Mouse (Mus musculus) heart, embryonic 10.5 days (tissue): ENCODE data around the gene Arhgef2. TPM values are rescaled to one million over a fixed set of nuclear protein-coding genes. Genes with fewer than 3 reads are reported as not detected.
"Not testable (repeated sequence)": the region's sequence is repeated elsewhere in the genome, so short reads cannot be mapped to it uniquely, and the experiment has no call there.

ENCODE experiments used
- DNase-seq: peaks from one replicate; pipeline ENCODE4 v3.0.0-alpha.2; 2017; ENCODE audit warnings: low spot score
- H3K27ac ChIP-seq: fragments of 300-500 bp; sonication (generic); 2 replicates; pipeline ENCODE4 v1.5.1; 2016; ENCODE audit warnings: mild to moderate bottlenecking
- H3K27me3 ChIP-seq: fragments of 300-500 bp; sonication (generic); 2 replicates; pipeline ENCODE4 v1.6.1; 2016; ENCODE audit warnings: mild to moderate bottlenecking; ENCODE audit not compliant: poor library complexity, insufficient read depth, severe bottlenecking
- H3K36me3 ChIP-seq: fragments of 300-500 bp; sonication (generic); 2 replicates; pipeline ENCODE4 v1.6.1; 2016; ENCODE audit warnings: mild to moderate bottlenecking, moderate library complexity
- H3K4me1 ChIP-seq: fragments of 300-500 bp; sonication (generic); 2 replicates; pipeline ENCODE4 v1.6.1; 2016; ENCODE audit warnings: mild to moderate bottlenecking
- H3K4me3 ChIP-seq: fragments of 300-500 bp; sonication (generic); 2 replicates; pipeline ENCODE4 v1.5.1; 2016; ENCODE audit warnings: mild to moderate bottlenecking, moderate library complexity
- H3K9me3 ChIP-seq: fragments of 300-500 bp; sonication (generic); 2 replicates; pipeline ENCODE4 v1.6.1; 2016; ENCODE audit warnings: mild to moderate bottlenecking, moderate library complexity
- WGBS: fragments of 180-500 bp; shearing (Covaris S2); methylation state at CpG from one replicate; pipeline ENCODE4 v1.1.7; 2016; 5-methylcytosine and 5-hydroxymethylcytosine counted together
- polyA plus RNA-seq: library from polyadenylated mRNA; unstranded; fragments of >200 nt; fragmentation: Nextera tagmentation; extraction: Ambion mirVana; gene quantifications from 2 replicates; pipeline ENCODE4 v1.2.1, GENCODE M21; 2016

Gene Arhgef2
- polyA plus RNA-seq, 1 experiment from 2014 or later, result 108 TPM

DNA sequence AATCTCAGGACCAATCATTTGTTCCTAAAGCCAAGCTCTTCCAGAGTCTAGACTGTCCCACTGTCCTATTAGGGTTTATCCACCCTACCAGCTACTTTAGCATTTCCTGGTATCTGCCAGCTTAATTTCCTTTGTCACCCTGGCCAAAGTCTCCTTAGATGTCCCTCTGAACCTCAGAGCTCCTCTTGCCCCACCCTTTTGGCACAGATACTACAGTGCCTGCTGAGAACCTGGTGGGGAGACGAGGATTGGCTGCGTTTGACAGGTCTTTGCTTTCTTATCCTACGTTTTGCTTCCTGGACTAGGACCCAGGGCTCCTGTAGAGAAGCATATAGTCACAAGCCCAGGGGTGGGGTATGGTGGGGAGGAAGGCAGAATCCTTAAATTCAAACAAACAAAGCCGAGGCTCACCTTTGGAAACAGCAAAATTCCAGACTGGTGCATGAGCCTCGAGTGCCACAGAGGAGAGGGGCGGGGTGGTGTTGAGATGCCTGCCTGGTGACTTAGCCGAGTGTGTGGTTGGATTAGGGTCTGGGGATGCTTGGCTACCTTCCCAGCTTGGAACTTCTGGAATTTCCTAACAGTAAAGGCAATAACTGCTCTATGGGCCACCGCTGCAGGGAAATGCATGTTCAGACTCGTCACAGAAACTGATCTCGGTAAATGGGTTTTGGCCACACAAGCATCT lies 11.7 kb upstream of the Arhgef2 start:
- 52% methylated on average over 10 of the region's 10 CpGs for WGBS
- Histone ChIP-seq H3K27me3 (no peaks in the 10 kb centered on the region), H3K27ac (no peak overlapping the region)

GRCm38 (mm10) chr3:88596547-88596946 lies 9.2 kb upstream of the Arhgef2 start:
- not testable (repeated sequence) for H3K9me3 ChIP-seq, H3K27me3 ChIP-seq, H3K36me3 ChIP-seq, H3K27ac ChIP-seq, H3K4me3 ChIP-seq, DNase-seq
- H3K4me1 ChIP-seq, result peaks cover 24% of the 10 kb centered on the region
- WGBS, result 79% methylated on average over 4 of the region's 4 CpGs

More for the DNA sequence above, 11.7 kb upstream of the Arhgef2 start:
- Histone ChIP-seq H3K9me3 (no peaks in the 10 kb centered on the region), H3K36me3 (peaks cover 4% of the 10 kb centered on the region; the same call in 1 of the 2 replicates), H3K4me3 (no peak overlapping the region), H3K4me1 (peaks cover 40% of the 10 kb centered on the region)
- DNase-seq, result no peak

DNA sequence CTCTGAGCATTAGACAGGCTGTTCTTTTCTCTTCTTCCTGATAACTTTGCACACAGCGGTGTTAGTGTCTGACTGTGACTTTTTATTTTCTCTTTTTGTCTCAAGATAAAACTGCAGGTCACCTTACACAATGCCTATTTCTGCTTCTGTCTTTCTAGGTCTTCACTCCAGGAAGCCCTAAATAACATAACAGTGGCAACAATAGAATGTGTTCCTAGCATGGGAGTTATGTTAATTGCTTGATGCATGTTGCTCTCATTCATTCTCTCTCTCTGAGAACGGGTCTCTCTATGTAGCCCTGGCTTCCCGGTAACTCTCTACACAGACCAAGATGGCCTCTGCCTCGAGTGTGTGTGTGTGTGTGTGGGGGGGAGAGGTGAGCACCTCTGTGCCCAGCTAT lies 3.3 kb upstream of the Arhgef2 start:
- H3K36me3 ChIP-seq, result no peaks in the 10 kb centered on the region
- DNase-seq, result no peak
- WGBS, result 80% methylated on average over 4 of the region's 4 CpGs
- H3K27ac ChIP-seq, result no peak overlapping the region
- no peaks in the 10 kb centered on the region for H3K9me3 ChIP-seq
- no peaks in the 10 kb centered on the region for H3K27me3 ChIP-seq
- no peak overlapping the region for H3K4me3 ChIP-seq
- peaks cover 25% of the 10 kb centered on the region for H3K4me1 ChIP-seq

GRCm38 (mm10) chr3:88603714-88604161 lies 2.0 kb upstream of the Arhgef2 start:
- 22% methylated on average over 6 of the region's 6 CpGs for WGBS
- no peaks in the 10 kb centered on the region for H3K36me3 ChIP-seq
- H3K4me1 ChIP-seq, result peaks cover 34% of the 10 kb centered on the region
- H3K27me3 ChIP-seq, result no peaks in the 10 kb centered on the region
- no peak overlapping the region for H3K4me3 ChIP-seq
- H3K9me3 ChIP-seq, result no peaks in the 10 kb centered on the region
- DNase-seq, result peak; percentile 86
- H3K27ac ChIP-seq, result 0 out of 2 replicates have a peak overlapping the region, but pooled peaks have one; percentile 37

DNA sequence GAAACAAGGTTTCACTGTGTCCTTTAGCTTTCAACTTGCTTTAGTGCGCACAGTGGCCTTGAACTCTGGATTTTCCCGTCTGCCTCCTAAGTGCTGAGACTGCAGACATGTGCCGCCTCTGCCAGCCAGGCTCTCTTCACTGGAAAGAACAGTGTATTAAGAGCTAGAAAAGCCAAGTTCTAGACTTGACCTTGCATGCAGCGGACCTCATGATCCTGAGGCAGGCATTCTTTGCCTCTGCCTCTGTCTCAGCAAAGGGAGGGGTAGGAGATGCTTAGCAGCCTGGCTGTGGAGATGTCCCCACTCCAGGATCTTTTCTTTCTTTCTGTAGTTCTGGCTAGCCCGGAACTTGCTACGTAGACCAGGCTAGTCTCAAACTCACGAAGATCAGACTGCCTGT lies 903 bp upstream of the Arhgef2 start:
- DNase-seq, result no peak
- Histone ChIP-seq H3K4me1 (peaks cover 40% of the 10 kb centered on the region), H3K4me3 (no peak overlapping the region), H3K36me3 (no peaks in the 10 kb centered on the region), H3K27me3 (no peaks in the 10 kb centered on the region), H3K9me3 (no peaks in the 10 kb centered on the region), H3K27ac (no peak overlapping the region)
- 84% methylated on average over 7 of the region's 7 CpGs for WGBS

GRCm38 (mm10) chr3:88607065-88607757 lies 1.4 kb downstream of the Arhgef2 start:
- under 1% methylated on average over 20 of the region's 20 CpGs for WGBS
- peak; percentile 94 for DNase-seq
- Histone ChIP-seq H3K27ac (peak overlapping the region; percentile 77), H3K9me3 (no peaks in the 10 kb centered on the region), H3K4me3 (peak overlapping the region; percentile 61), H3K36me3 (no peaks in the 10 kb centered on the region), H3K27me3 (no peaks in the 10 kb centered on the region), H3K4me1 (peaks cover 40% of the 10 kb centered on the region)

DNA sequence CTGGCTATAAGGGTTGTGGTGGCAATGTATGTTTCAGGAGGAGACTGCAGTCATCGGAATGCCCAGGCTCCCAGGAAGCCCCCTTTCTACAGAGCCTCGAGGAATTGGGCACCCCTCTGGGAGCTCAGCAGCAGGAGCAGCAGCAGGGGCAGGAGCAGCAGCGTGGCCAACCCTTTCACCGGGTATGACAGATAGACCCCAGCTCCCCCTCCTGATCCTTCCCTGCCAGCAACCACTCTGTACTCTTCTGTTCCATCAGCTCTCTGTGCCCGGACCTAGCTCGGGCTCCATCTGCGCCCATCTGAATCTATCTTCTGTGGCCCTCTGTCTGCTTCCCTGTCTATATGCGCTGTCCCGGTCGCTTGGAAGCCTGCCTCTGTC lies 2.0 kb downstream of the Arhgef2 start:
- H3K4me1 ChIP-seq, result peaks cover 40% of the 10 kb centered on the region
- no peaks in the 10 kb centered on the region for H3K36me3 ChIP-seq
- H3K27ac ChIP-seq, result peak overlapping the region; percentile 77
- no peak for DNase-seq
- no peaks in the 10 kb centered on the region for H3K27me3 ChIP-seq
- no peaks in the 10 kb centered on the region for H3K9me3 ChIP-seq
- peak overlapping the region; percentile 61 for H3K4me3 ChIP-seq
- 21% methylated on average over 10 of the region's 10 CpGs for WGBS

DNA sequence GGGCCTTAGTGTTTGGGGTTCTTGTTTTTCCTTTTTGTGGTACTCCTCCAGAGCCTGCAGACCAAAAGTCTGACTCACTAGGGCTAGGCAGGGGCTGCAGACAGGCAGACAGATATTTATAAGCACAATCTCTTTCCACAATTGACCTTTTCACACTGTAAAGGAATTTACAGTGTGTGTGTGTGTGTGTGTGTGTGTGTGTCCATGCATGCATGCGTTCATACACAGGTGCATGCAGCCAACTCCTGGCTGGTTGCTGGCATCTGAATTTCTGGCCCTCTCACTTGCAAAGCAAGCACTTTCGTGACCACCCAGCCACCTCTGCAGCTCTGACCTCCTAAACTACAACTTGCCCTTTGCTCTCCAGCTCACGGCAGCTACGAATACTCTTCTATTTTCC lies 3.3 kb downstream of the Arhgef2 start:
- H3K36me3 ChIP-seq, result no peaks in the 10 kb centered on the region
- DNase-seq, result no peak
- WGBS, result 53% methylated on average over 4 of the region's 4 CpGs
- H3K27ac ChIP-seq, result no peak overlapping the region
- H3K27me3 ChIP-seq, result no peaks in the 10 kb centered on the region
- peaks cover 30% of the 10 kb centered on the region for H3K4me1 ChIP-seq
- H3K9me3 ChIP-seq, result no peaks in the 10 kb centered on the region
- H3K4me3 ChIP-seq, result no peak overlapping the region

- no peaks in the 10 kb centered on the region for H3K27me3 ChIP-seq
- H3K9me3 ChIP-seq, result no peaks in the 10 kb centered on the region
- H3K27ac ChIP-seq, result no peak overlapping the region
- no peak overlapping the region for H3K4me3 ChIP-seq
- H3K36me3 ChIP-seq, result no peaks in the 10 kb centered on the region
- DNase-seq, result no peak
- WGBS, result 50% methylated on average over 8 of the region's 8 CpGs
- H3K4me1 ChIP-seq, result peaks cover 51% of the 10 kb centered on the region
Measured at GRCm38 (mm10) chr3:88614418-88614817, 8.7 kb downstream of the Arhgef2 start.

DNA sequence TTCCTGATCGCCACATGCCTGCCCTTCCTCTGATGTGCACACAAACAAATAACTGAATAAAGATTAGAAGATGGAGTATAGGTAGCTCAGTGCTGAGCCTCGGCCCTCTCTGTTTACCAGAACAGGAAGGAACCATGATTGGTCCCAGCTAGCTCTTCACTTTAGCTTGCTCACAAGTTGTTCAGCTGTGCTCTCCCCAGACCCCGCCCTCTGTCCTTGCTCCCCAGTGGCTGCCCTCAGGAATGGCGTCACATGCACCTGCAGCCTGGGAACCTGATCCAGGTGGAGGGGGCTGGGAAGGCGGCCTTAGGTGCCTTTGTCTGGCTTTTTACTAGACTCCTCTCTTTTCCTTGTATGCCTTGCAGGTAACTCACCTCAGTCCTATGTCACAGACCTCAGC lies 9.4 kb downstream of the Arhgef2 start:
- no peak overlapping the region for H3K4me3 ChIP-seq
- 64% methylated on average over 5 of the region's 5 CpGs for WGBS
- H3K4me1 ChIP-seq, result peaks cover 58% of the 10 kb centered on the region
- no peaks in the 10 kb centered on the region for H3K36me3 ChIP-seq
- no peaks in the 10 kb centered on the region for H3K27me3 ChIP-seq
- no peak for DNase-seq
- no peak overlapping the region for H3K27ac ChIP-seq
- H3K9me3 ChIP-seq, result no peaks in the 10 kb centered on the region

DNA sequence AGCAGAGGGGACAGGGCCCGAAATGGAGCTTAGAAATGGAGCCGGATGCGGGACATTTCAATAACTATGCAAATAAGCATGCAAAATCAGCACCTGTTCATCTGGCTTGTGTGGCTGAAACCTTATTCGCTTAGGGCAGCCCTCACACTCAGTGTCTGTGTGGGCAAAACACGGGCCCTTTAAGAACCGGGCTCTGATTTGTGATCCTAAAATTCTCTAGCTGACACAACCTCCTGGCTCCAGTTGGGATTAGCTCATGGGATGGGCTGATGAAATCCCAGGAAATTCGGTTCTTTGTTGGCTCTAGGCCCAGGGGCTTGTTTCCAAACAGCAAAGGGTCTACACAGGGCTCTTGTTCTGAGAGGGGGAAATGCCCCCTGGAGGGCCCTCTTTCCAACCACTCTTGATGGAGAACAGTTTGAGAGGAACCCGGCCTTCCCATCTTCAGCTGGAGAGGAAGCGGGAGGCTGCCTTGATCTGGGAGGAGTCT lies 10.2 kb downstream of the Arhgef2 start:
- WGBS, result 52% methylated on average over 9 of the region's 9 CpGs
- H3K27ac ChIP-seq, result peak overlapping the region; percentile 42; the same call in 1 of the 2 replicates
- peaks cover 66% of the 10 kb centered on the region for H3K4me1 ChIP-seq
- H3K36me3 ChIP-seq, result no peaks in the 10 kb centered on the region
- peak overlapping the region; percentile 9; the same call in 1 of the 2 replicates for H3K4me3 ChIP-seq
- H3K27me3 ChIP-seq, result no peaks in the 10 kb centered on the region
- no peaks in the 10 kb centered on the region for H3K9me3 ChIP-seq
- no peak for DNase-seq

- Histone ChIP-seq H3K4me3 (no peak overlapping the region), H3K4me1 (peaks cover 67% of the 10 kb centered on the region)
Measured at GRCm38 (mm10) chr3:88616951-88617500, 11.3 kb downstream of the Arhgef2 start.

More at GRCm38 (mm10) chr3:88616951-88617500, 11.3 kb downstream of the Arhgef2 start:
- WGBS, result 68% methylated on average over 3 of the region's 3 CpGs
- 0 out of 2 replicates have a peak overlapping the region, but pooled peaks have one; percentile 52 for H3K27ac ChIP-seq
- H3K9me3 ChIP-seq, result no peaks in the 10 kb centered on the region
- H3K27me3 ChIP-seq, result no peaks in the 10 kb centered on the region
- no peaks in the 10 kb centered on the region; the same call in 1 of the 2 replicates for H3K36me3 ChIP-seq
- DNase-seq, result no peak
